Mouse (Mus musculus) liver, postnatal 0 days (tissue): Measurements from ENCODE around the gene Ier5. TPM values are rescaled to one million over a fixed set of nuclear protein-coding genes. Genes with fewer than 3 reads are reported as not detected.

ENCODE experiments used
- ATAC-seq: fragments of 200-750 bp; cut with Nextera tagmentation; 2 replicates; pipeline ENCODE4 v1.8.0; 2017; ENCODE audit warnings: mild to moderate bottlenecking, moderate library complexity
- DNase-seq: peaks from one replicate; pipeline ENCODE4 v3.0.0-alpha.2; 2016
- H3K27ac ChIP-seq: fragments of 300-500 bp; sonication (generic); 2 replicates; pipeline ENCODE4 v1.5.1; 2014; ENCODE audit warnings: antibody characterized with exemption, moderate library complexity, mild to moderate bottlenecking, low read depth
- H3K27me3 ChIP-seq: fragments of 300-500 bp; sonication (generic); 2 replicates; pipeline ENCODE4 v1.6.1; 2014; ENCODE audit warnings: low read length, control low read depth, mixed read lengths; ENCODE audit not compliant: insufficient read depth
- H3K36me3 ChIP-seq: fragments of 300-500 bp; sonication (generic); replicated peaks from 2 replicates; pipeline ENCODE4 v1.6.1; 2014; ENCODE audit warnings: mild to moderate bottlenecking, control low read depth, low read length, moderate library complexity, mixed read lengths; ENCODE audit not compliant: insufficient read depth
- H3K4me1 ChIP-seq: fragments of 300-500 bp; sonication (generic); 2 replicates; pipeline ENCODE4 v1.6.1; 2014; ENCODE audit warnings: antibody characterized with exemption, mild to moderate bottlenecking, control low read depth; ENCODE audit not compliant: insufficient read depth
- H3K4me2 ChIP-seq: fragments of 300-500 bp; sonication (generic); 2 replicates; pipeline ENCODE4 v1.6.1; 2014; ENCODE audit warnings: low read depth, mild to moderate bottlenecking, low read length, moderate library complexity, mixed read lengths
- H3K4me3 ChIP-seq: fragments of 300-500 bp; sonication (generic); 2 replicates; pipeline ENCODE4 v1.5.1; 2014; ENCODE audit warnings: low read depth, low read length
- H3K9ac ChIP-seq: fragments of 300-500 bp; sonication (generic); replicated peaks from 2 replicates; pipeline ENCODE4 v1.6.1; 2014; ENCODE audit warnings: mild to moderate bottlenecking, moderate library complexity
- H3K9me3 ChIP-seq: fragments of 300-500 bp; sonication (generic); 2 replicates; pipeline ENCODE4 v1.6.1; 2016; ENCODE audit warnings: mild to moderate bottlenecking, control low read depth, low read length, mixed read lengths
- CTCF ChIP-seq: sonication (generic); IDR thresholded peaks from 2 replicates; pipeline ENCODE4 v1.5.1; 2016; ENCODE audit warnings: antibody characterized with exemption, low read depth
- EP300 ChIP-seq: IDR thresholded peaks from 2 replicates; pipeline ENCODE4 v1.6.1; 2016; ENCODE audit warnings: antibody characterized with exemption, low read depth, mild to moderate bottlenecking
- WGBS: fragments of 180-500 bp; shearing (Covaris S2); extraction: QIAGEN DNeasy Blood & Tissue Kit; methylation state at CpG from one replicate; pipeline ENCODE4 v1.1.7; 2014; ENCODE audit not compliant: insufficient replicate concordance; 5-methylcytosine and 5-hydroxymethylcytosine counted together
- polyA plus RNA-seq: library from polyadenylated mRNA; unstranded; fragments of >200 nt; fragmentation: Nextera tagmentation; extraction: Ambion mirVana; gene quantifications from 2 replicates; pipeline ENCODE4 v1.2.1, GENCODE M21; 2015

Ier5 gene
- polyA plus RNA-seq, 1 experiment from 2014 or later, result 1.5 TPM

DNA sequence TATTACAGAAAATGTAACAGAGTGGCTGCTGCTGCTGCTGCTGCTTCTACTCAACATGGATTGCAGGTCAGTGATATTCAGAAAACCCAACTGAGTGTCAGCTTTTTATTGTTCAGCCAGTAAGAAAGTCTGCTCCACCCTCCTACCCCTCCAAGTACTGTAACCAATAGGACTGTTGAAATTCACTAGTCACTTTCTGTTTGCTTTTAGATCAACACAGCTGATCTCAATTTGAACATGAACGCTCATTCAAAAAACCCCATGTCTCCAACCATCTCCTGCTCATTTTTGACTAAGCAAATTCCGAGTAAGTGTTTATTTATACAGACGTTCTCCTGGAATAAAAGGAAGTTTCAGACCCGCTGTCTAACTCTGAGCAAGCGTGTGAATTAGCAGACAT, 8.4 kb upstream of the Ier5 start:
- ATAC-seq (0 out of 2 replicates have a peak, but pooled peaks have one; percentile 22), DNase-seq (no peak)
- Histone ChIP-seq H3K9ac (no peak overlapping the region), H3K27ac (no peak overlapping the region), H3K27me3 (no peaks in the 10 kb centered on the region), H3K4me3 (no peak overlapping the region), H3K4me2 (no peak overlapping the region), H3K9me3 (no peaks in the 10 kb centered on the region), H3K36me3 (no peaks in the 10 kb centered on the region), H3K4me1 (peaks cover 5% of the 10 kb centered on the region)
- 29% methylated on average over 5 of the region's 5 CpGs for WGBS
- TF ChIP-seq CTCF, result no peak
- no peak for TF ChIP-seq EP300

DNA sequence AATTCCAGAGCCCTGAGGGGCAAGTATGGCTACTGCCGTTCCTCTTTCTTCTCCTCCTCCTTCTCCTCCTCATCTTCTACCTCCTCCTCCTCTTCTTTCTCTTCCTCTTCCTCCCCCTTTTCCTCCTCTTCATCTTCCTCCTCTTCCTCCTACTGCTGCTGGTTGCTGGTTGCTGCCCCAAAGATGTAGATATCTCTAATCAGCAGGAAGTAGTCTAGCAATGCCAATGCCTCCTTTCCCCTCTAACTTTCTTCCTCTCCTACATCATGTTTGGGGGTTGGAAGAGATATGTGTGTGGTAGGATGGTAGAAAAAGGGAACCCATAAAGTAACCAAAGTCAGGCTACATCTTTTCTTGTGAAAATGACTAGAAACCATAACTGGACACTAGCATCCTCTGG, 6.9 kb upstream of the Ier5 start:
- Histone ChIP-seq H3K9me3 (no peaks in the 10 kb centered on the region), H3K4me3 (no peak overlapping the region), H3K9ac (no peak overlapping the region), H3K4me2 (no peak overlapping the region), H3K27me3 (no peaks in the 10 kb centered on the region), H3K36me3 (no peaks in the 10 kb centered on the region), H3K27ac (no peak overlapping the region), H3K4me1 (peaks cover 5% of the 10 kb centered on the region)
- TF ChIP-seq CTCF (no peak), EP300 (no peak)
- DNase-seq (no peak), ATAC-seq (no peak)
- 33% methylated on average over 1 of the region's 1 CpGs for WGBS

DNA sequence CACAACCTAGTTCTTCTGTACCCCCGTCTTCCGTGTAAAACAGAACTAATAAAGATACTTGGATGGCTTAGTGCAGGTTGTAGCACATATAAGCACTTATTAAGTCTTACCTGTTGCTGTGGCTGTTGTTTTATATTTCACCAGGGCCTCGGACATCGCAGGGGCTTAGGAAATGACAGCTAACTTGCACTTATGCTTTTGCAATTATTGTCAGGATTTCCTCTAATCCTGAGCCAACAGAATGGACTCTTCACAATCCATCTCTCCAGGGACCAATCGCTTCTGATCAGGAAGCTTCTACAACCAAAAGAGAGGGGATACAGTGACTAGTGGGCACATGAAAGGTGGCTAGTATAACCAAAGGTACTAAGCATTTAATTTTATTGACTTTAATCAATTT, 4.6 kb upstream of the Ier5 start:
- Histone ChIP-seq H3K9me3 (no peaks in the 10 kb centered on the region), H3K4me1 (peaks cover 3% of the 10 kb centered on the region), H3K4me3 (no peak overlapping the region), H3K4me2 (no peak overlapping the region), H3K9ac (no peak overlapping the region), H3K36me3 (no peaks in the 10 kb centered on the region), H3K27ac (no peak overlapping the region), H3K27me3 (no peaks in the 10 kb centered on the region)
- ATAC-seq (no peak), DNase-seq (no peak)
- TF ChIP-seq CTCF, result no peak
- no peak for TF ChIP-seq EP300
- WGBS, result 78% methylated on average over 5 of the region's 5 CpGs

DNA sequence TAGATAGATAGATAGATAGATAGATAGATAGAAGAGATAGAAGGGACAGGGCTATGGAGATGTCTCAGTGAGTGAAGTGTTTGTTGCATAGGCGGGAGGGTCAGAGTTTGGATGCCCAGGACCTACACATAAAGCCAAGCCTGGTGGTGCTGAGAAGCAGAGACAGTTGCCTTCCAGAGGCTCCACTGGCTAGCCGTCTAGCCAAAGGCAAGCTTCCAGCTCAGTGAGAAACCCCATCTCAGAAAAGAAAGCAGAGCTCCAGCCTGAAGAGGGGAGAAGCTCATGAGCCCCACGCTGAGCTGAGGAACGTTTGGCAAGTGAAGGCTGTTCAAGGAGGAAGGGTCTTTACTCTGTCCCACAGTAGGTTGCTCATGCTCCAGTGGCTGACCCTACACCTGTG, 3.2 kb upstream of the Ier5 start:
- Histone ChIP-seq H3K27me3 (no peaks in the 10 kb centered on the region), H3K36me3 (no peaks in the 10 kb centered on the region), H3K9me3 (no peaks in the 10 kb centered on the region), H3K4me3 (no peak overlapping the region), H3K4me2 (no peak overlapping the region), H3K4me1 (peaks cover 3% of the 10 kb centered on the region), H3K27ac (no peak overlapping the region), H3K9ac (no peak overlapping the region)
- ATAC-seq, result no peak
- DNase-seq, result no peak
- TF ChIP-seq CTCF, result no peak
- TF ChIP-seq EP300, result no peak
- 67% methylated on average over 4 of the region's 4 CpGs for WGBS

DNA sequence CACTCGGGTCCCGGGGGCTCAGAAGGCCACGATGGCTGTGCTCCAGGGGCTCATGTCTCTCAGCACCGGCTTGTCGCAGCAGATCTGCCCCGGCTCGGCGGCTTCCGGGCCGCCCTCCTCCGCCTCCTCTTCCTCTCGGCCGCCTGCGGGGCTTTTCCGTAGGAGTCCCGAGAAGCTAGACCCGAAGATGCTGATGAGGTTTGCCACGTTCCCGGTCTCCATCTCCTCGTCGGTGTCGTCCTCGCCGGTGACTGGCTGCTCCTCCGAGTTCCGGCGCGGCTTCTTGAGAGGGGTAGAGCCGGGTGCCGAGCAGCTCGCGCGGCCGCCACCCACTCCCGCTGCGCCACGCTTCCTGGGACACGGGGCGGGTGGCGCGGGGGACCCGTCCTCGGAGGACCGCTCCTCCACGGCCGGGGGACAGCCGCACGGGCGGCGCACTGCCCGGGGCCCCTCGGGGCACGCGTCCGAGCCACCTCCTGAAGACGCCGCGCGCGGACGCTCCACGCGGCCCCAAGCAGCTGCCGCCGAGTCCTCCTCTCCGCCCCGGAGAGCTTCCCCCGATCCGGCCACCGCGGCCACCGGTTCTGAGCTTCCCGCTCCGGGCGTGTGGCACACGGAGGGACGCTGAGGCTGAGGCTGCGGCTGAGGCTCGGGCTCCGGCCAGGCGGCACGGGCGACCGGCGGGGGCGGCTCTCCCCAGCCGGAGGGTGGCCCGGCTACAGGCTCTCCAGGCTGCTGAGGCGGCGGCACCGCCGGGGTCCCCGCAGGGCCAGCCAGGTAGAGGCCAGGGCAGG, 753 bp downstream of the Ier5 start:
- peak overlapping the region; percentile 98 for H3K4me3 ChIP-seq
- H3K9me3 ChIP-seq, result no peaks in the 10 kb centered on the region
- H3K27ac ChIP-seq, result peak overlapping the region; percentile 85
- peaks cover 20% of the 10 kb centered on the region for H3K4me1 ChIP-seq
- no peak for TF ChIP-seq EP300
- TF ChIP-seq CTCF, result no peak
- H3K27me3 ChIP-seq, result no peaks in the 10 kb centered on the region
- peak; percentile 72 for DNase-seq
- ATAC-seq, result peak; percentile 61
- peak overlapping the region; percentile 86 for H3K4me2 ChIP-seq
- H3K9ac ChIP-seq, result peak overlapping the region; percentile 95
- WGBS, result under 1% methylated on average over 59 of the region's 93 CpGs
- 0 out of 2 replicates have a peak, but pooled peaks cover 3% of the 10 kb centered on the region for H3K36me3 ChIP-seq

DNA sequence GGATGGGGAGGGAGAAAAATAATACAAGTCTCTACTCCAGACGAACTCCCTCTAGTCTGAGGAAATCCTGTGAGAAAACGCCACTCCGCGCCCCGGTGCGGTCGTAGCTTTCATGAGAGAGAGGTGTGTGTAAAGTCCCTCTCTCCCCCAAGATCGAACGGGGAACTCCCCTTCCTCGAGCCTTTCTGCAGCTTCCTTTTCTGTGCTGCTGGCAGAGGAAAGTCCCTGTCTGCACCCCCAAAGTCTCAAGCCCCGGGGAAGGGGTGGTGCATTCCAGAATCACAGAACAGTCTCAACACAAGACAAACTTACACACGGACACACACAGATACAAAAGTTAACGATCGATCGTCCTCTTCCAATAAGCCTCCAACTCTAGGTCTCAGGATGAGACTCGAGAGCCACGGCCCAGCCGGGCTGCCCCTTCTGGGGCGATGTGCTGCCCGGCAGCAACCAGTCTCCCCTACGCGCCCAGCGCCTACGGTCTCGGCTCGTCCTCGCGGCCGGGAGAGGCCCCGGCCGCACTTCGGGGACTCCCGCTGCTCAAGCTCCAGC, 1.4 kb downstream of the Ier5 start:
- peaks cover 21% of the 10 kb centered on the region for H3K4me1 ChIP-seq
- ATAC-seq (peak; percentile 17), DNase-seq (peak; percentile 58)
- peak overlapping the region; percentile 95 for H3K9ac ChIP-seq
- H3K4me3 ChIP-seq, result peak overlapping the region; percentile 98
- WGBS, result under 1% methylated on average over 31 of the region's 33 CpGs
- no peaks in the 10 kb centered on the region for H3K27me3 ChIP-seq
- H3K27ac ChIP-seq, result peak overlapping the region; percentile 85
- 0 out of 2 replicates have a peak, but pooled peaks cover 3% of the 10 kb centered on the region for H3K36me3 ChIP-seq
- peak overlapping the region; percentile 86 for H3K4me2 ChIP-seq
- TF ChIP-seq EP300 (no peak), CTCF (0 out of 2 replicates have a peak, but pooled peaks have one; percentile 10)
- no peaks in the 10 kb centered on the region for H3K9me3 ChIP-seq
